Mouse (Mus musculus): Measurements from ENCODE around the gene Pcif1. TPM values are rescaled to one million over a fixed set of nuclear protein-coding genes. Genes with fewer than 3 reads are reported as not detected.
A peak's percentile ranks its signal among the peaks of the same experiment; 100 is the strongest.
"Not testable (repeated sequence)": the region's sequence is repeated elsewhere in the genome, so short reads cannot be mapped to it uniquely, and the experiment has no call there.

Pcif1 gene
- total and polyA plus RNA-seq, 2 experiments from 2014 or later, result 77.2 to 94.6 TPM

DNA sequence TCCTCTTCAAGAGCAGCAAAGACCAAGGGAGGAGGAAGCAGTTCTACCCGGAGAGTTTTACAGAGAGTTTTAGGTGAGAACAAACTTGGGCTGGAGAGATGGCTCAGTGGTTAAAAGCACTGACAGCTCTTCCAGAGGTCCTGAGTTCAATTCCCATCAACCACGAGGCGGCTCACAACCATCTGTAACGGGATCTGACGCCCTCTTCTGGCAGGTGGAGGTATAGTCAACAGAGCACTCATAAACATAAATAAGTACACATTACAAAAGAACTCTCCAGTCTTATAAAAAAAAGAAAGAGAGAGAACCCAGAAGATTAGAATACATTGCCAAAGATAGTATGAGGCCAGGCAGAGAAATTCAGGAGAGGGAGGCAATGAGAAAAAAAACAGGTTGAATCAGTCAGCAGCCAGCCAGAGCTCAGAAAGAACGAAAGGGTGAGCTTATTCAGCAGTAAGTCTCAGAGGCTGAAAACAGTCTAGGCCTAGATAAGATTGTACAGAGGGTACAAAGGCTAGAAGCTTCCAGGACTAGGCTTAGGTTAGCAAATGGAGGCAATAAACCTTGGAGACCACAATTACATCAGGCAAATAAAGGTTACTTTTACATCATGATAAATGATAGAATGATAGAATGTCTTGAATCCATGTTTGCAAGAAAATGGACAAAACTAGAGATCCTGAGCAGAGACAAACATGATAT, 7.4 kb upstream of the Pcif1 start:
- no peak for ATAC-seq (ENCODE audit: low FRiP score)
- Histone ChIP-seq H3K36me3 (ENCODE audit: insufficient read depth, low read length) (no peaks in the 10 kb centered on the region), H3K27ac (ENCODE audit: low read depth, low read length) (no peak overlapping the region), H3K9ac (replicated peaks; ENCODE audit: low read length, poor library complexity, severe bottlenecking) (no peak overlapping the region), H3K27me3 (ENCODE audit: insufficient read depth, low read length) (no peaks in the 10 kb centered on the region), H3K4me1 (ENCODE audit: insufficient read depth, low read length) (no peaks in the 10 kb centered on the region), H3K9me3 (ENCODE audit: low read length) (no peaks in the 10 kb centered on the region), H3K4me2 (ENCODE audit: low read depth, low read length, poor library complexity, severe bottlenecking) (no peak overlapping the region), H3K4me3 (ENCODE audit: low read depth, low read length) (no peak overlapping the region)
- no peak for TF ChIP-seq CTCF (IDR thresholded peaks at IDR 0.05)
- 56% methylated on average over 6 of the region's 6 CpGs for WGBS
- no peak for DNase-seq (ENCODE audit: low spot score)

DNA sequence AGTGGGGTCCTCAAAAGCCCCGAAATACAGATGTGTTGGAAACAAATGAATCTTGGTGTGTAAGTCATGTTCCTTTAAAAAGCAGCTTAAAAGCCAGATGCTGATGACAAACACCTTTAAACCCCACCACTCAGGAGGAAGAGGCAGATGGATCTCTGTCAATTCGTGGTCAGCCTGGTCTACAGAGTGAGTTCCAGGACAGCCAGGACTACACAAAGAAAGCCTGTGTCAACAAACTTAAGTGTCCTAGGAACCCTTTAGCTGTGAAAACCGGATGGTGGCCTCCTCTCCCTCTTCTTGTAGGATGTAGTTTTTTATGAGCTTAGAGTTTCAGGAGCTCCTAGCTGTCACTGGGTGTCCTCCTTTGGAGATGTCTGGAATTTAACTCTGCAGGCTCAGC, 5.5 kb upstream of the Pcif1 start:
- no peak overlapping the region for H3K27ac ChIP-seq (ENCODE audit: low read depth, low read length)
- no peaks in the 10 kb centered on the region for H3K27me3 ChIP-seq (ENCODE audit: insufficient read depth, low read length)
- ATAC-seq (ENCODE audit: low FRiP score) (no peak), DNase-seq (ENCODE audit: low spot score) (no peak)
- H3K36me3 ChIP-seq (ENCODE audit: insufficient read depth, low read length), result no peaks in the 10 kb centered on the region
- H3K4me2 ChIP-seq (ENCODE audit: low read depth, low read length, poor library complexity, severe bottlenecking), result no peak overlapping the region
- no peak for TF ChIP-seq CTCF (IDR thresholded peaks at IDR 0.05)
- H3K9ac ChIP-seq (replicated peaks; ENCODE audit: low read length, poor library complexity, severe bottlenecking), result no peak overlapping the region
- peaks cover 6% of the 10 kb centered on the region; the same call in 1 of the 2 replicates for H3K4me1 ChIP-seq (ENCODE audit: insufficient read depth, low read length)
- H3K9me3 ChIP-seq (ENCODE audit: low read length), result no peaks in the 10 kb centered on the region
- H3K4me3 ChIP-seq (ENCODE audit: low read depth, low read length), result no peak overlapping the region
- WGBS, result 79% methylated on average over 3 of the region's 3 CpGs

DNA sequence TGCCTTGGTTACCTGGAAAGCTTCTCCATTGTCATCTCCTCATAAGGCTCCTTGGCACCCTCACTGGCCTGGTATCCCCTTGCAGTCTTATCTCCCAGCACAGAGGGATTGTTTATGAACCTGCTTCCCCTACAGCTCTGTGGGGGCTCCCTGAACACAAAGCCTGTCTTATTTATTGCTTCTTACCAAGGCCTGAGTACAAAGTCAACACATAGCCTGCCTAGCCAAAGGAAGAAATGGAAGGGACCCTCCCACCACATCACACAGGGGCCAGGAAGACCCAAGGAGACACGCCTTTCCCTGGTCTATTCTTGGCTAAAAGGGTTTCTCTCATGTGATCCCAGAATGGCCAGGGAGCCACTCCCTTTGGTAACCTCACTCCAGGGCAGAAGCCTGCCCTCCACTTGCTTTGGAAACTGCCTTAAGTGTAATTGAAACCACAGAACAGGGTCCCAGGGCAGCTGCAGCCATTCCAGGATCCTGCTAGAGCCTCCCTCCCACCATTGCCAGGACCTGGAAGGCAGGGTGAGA, 4.8 kb upstream of the Pcif1 start:
- 43% methylated on average over 1 of the region's 1 CpGs for WGBS
- DNase-seq (ENCODE audit: low spot score), result no peak
- Histone ChIP-seq H3K4me3 (ENCODE audit: low read depth, low read length) (no peak overlapping the region), H3K4me2 (ENCODE audit: low read depth, low read length, poor library complexity, severe bottlenecking) (no peak overlapping the region), H3K36me3 (ENCODE audit: insufficient read depth, low read length) (no peaks in the 10 kb centered on the region), H3K27me3 (ENCODE audit: insufficient read depth, low read length) (no peaks in the 10 kb centered on the region), H3K9me3 (ENCODE audit: low read length) (no peaks in the 10 kb centered on the region), H3K27ac (ENCODE audit: low read depth, low read length) (no peak overlapping the region), H3K9ac (replicated peaks; ENCODE audit: low read length, poor library complexity, severe bottlenecking) (no peak overlapping the region), H3K4me1 (ENCODE audit: insufficient read depth, low read length) (peaks cover 9% of the 10 kb centered on the region; the same call in 1 of the 2 replicates)
- no peak for TF ChIP-seq CTCF (IDR thresholded peaks at IDR 0.05)
- no peak for ATAC-seq (ENCODE audit: low FRiP score)

DNA sequence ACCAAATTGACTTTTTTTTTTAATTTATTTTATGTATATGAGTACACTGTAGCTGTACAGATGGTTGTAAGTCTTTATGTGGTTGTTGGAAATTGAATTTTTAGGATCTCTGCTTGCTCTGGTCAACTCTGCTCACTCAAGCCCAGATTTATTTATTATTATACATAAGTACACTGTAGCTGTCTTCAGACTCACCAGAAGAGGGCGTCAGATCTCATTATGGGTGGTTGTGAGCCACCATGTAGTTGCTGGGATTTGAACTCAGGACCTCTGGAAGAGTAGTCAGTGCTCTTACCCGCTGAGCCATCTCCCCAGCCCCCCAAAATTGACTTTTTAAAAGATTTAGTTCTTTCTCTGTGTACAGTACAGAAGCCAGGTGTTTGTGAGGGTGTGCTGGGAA, 3.5 kb upstream of the Pcif1 start:
- not testable (repeated sequence) for H3K4me3 ChIP-seq (ENCODE audit: low read depth, low read length); H3K4me1 ChIP-seq (ENCODE audit: insufficient read depth, low read length); H3K4me2 ChIP-seq (ENCODE audit: low read depth, low read length, poor library complexity, severe bottlenecking); H3K36me3 ChIP-seq (ENCODE audit: insufficient read depth, low read length); H3K9ac ChIP-seq (replicated peaks; ENCODE audit: low read length, poor library complexity, severe bottlenecking); H3K27me3 ChIP-seq (ENCODE audit: insufficient read depth, low read length); DNase-seq (ENCODE audit: low spot score); ATAC-seq (ENCODE audit: low FRiP score); H3K9me3 ChIP-seq (ENCODE audit: low read length); H3K27ac ChIP-seq (ENCODE audit: low read depth, low read length)
- 36% methylated on average over 2 of the region's 2 CpGs for WGBS

DNA sequence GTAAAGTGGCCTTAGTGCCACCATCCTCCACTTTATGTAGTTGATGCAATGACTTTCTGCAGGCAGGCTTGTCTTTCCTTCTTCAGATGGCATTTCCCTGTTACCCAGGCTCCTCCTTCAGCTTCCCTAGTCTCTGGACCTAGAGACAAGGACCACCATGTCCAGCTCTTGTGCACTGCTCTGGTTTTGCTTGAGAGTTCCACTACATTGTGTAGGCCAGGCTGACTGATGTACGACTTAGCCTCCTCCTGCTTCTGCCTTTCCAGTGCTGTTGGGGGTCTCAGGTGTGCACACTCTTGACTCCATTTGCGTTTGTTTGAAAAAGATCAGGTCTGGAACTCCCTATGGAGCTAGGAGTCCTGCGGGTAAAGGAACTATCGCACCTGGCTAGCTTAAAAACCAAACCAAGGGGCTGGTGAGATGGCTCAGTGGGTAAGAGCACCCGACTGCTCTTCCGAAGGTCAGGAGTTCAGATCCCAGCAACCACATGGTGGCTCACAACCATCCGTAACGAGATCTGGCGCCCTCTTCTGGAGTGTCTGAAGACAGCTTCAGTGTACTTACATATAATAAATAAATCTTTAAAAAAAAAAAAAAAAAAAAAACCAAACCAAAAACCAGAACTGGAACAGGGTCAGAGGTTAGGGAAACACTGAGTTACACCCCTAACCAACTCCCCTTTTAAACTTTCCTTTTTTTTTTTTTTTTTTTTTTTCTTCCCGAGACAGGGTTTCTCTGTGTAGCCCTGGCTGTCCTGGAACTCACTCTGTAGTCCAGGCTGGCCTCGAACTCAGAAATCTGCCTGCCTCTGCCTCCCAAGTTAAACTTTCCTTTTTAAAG, 1.5 kb upstream of the Pcif1 start:
- not testable (repeated sequence) for DNase-seq (ENCODE audit: low spot score); H3K27me3 ChIP-seq (ENCODE audit: insufficient read depth, low read length); H3K4me1 ChIP-seq (ENCODE audit: insufficient read depth, low read length); H3K9ac ChIP-seq (replicated peaks; ENCODE audit: low read length, poor library complexity, severe bottlenecking); H3K36me3 ChIP-seq (ENCODE audit: insufficient read depth, low read length); H3K27ac ChIP-seq (ENCODE audit: low read depth, low read length); ATAC-seq (ENCODE audit: low FRiP score); H3K9me3 ChIP-seq (ENCODE audit: low read length); H3K4me2 ChIP-seq (ENCODE audit: low read depth, low read length, poor library complexity, severe bottlenecking)
- WGBS, result 74% methylated on average over 11 of the region's 11 CpGs
- peak; percentile 27 for TF ChIP-seq CTCF (IDR thresholded peaks at IDR 0.05)
- peak overlapping the region; percentile 57; the same call in 1 of the 2 replicates for H3K4me3 ChIP-seq (ENCODE audit: low read depth, low read length)

Measured in midbrain, postnatal 0 days (tissue).